Mouse (Mus musculus) right cerebral cortex, postnatal 25 days (tissue): ENCODE measurements around the gene Crabp2.

Experiments used
- DNase-seq: peaks from one replicate; pipeline ENCODE4 v3.0.0; 2022

The Crabp2 gene

GRCm38 (mm10) chr3:87959371-87959770 is 10.9 kb downstream of the Crabp2 start:
- no peak for DNase-seq

GRCm38 (mm10) chr3:87960191-87960585 is 11.7 kb downstream of the Crabp2 start:
- DNase-seq = no peak

GRCm38 (mm10) chr3:87960586-87961191 is 12.2 kb downstream of the Crabp2 start:
- DNase-seq = peak; percentile 73

- DNase-seq = no peak
Measured at GRCm38 (mm10) chr3:87970184-87970938, 21.9 kb downstream of the Crabp2 start.

GRCm38 (mm10) chr3:87970939-87971488 is 22.5 kb downstream of the Crabp2 start, which contains the start of gene Nes:
Nes (plus strand) TSS chr3:87971078.
- DNase-seq = no peak

GRCm38 (mm10) chr3:87971489-87972202 is 23.2 kb downstream of the Crabp2 start:
- no peak for DNase-seq

- DNase-seq = no peak
Measured at GRCm38 (mm10) chr3:87972203-87972664, 23.8 kb downstream of the Crabp2 start.

- no peak for DNase-seq
Measured at GRCm38 (mm10) chr3:87972776-87973175, 24.3 kb downstream of the Crabp2 start.

GRCm38 (mm10) chr3:87973593-87974380 is 25.3 kb downstream of the Crabp2 start:
- no peak for DNase-seq

GRCm38 (mm10) chr3:87974381-87974987 is 26.0 kb downstream of the Crabp2 start:
- DNase-seq = no peak

- no peak for DNase-seq
Measured at GRCm38 (mm10) chr3:87979493-87979892, 31.0 kb downstream of the Crabp2 start.

- no peak for DNase-seq
Measured at GRCm38 (mm10) chr3:87980085-87980484, 31.6 kb downstream of the Crabp2 start.

GRCm38 (mm10) chr3:87980728-87981127 is 32.3 kb downstream of the Crabp2 start:
- no peak for DNase-seq

GRCm38 (mm10) chr3:87981214-87981760 is 32.8 kb downstream of the Crabp2 start:
- DNase-seq = no peak

- no peak for DNase-seq
Measured at GRCm38 (mm10) chr3:87981894-87982835, 33.7 kb downstream of the Crabp2 start.

- no peak for DNase-seq
Measured at GRCm38 (mm10) chr3:87982836-87983601, 34.6 kb downstream of the Crabp2 start.

- DNase-seq = no peak
Measured at GRCm38 (mm10) chr3:87983627-87984026, 35.2 kb downstream of the Crabp2 start.

- no peak for DNase-seq
Measured at GRCm38 (mm10) chr3:87984094-87984493, 35.6 kb downstream of the Crabp2 start.

- DNase-seq = no peak
Measured at GRCm38 (mm10) chr3:87985505-87986320, 37.2 kb downstream of the Crabp2 start.
